Mouse (Mus musculus) embryonic fibroblast, embryonic 13.5 days (primary cell): ENCODE results near the gene Iqcf1.

Experiments
- CTCF ChIP-seq: IDR thresholded peaks from 2 replicates; pipeline ENCODE4 v1.5.1; 2011; ENCODE audit warnings: mild to moderate bottlenecking, control low read depth, low read length, moderate library complexity, borderline replicate concordance; ENCODE audit not compliant: insufficient read depth
- POLR2A ChIP-seq: IDR thresholded peaks from 2 replicates; pipeline ENCODE4 v1.6.1; 2011; ENCODE audit warnings: low read depth, mild to moderate bottlenecking, control low read depth, low read length, moderate library complexity

GRCm38 (mm10) chr9:106514273-106514672, 14.5 kb downstream of the Iqcf1 start, which contains the start of gene Iqcf5:
- TF ChIP-seq CTCF: no peak
- no peak for TF ChIP-seq POLR2A
